Mouse (Mus musculus): Measurements from ENCODE around the gene Vrk2. TPM values are rescaled to one million over a fixed set of nuclear protein-coding genes. Genes with fewer than 3 reads are reported as not detected.

Vrk2 gene
- polyA plus RNA-seq, 1 experiment, result 10.5 TPM

DNA sequence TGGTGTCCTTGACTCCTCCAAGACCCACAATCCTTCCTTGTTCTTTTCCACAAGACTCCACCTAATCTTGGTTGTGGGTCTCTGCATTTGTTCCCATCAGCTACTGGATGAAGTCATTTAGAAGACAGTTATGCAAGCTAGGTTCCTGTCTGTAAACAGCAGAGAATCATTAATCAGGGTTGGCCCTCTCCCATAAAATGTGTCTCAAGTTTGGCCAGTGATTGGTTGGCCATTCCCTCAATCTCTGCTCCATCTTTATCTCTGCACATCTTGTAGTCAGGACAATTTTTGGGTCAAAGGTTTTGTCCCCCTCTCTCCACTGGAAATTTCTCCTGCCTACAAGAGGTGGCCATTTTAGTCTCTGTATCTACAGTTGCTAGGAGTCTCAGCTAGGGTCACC, 149.4 kb downstream of the Vrk2 start:
- no peaks in the 10 kb centered on the region for H3K27me3 ChIP-seq (ENCODE audit: control insufficient read depth, insufficient read depth, insufficient read length)
- no peaks in the 10 kb centered on the region for H3K79me2 ChIP-seq (ENCODE audit: control insufficient read depth, insufficient read depth)
- TF ChIP-seq CEBPB (IDR thresholded peaks at IDR 0.05; ENCODE audit: low read depth) (no peak), MYOG (IDR thresholded peaks at IDR 0.05; ENCODE audit: control insufficient read depth, extremely low read depth, insufficient read length) (no peak), USF1 (IDR thresholded peaks at IDR 0.05; ENCODE audit: low read depth) (no peak), FOSL1 (IDR thresholded peaks at IDR 0.05; ENCODE audit: insufficient read depth, low read length, poor library complexity, severe bottlenecking) (no peak), MYOD1 (IDR thresholded peaks at IDR 0.05; ENCODE audit: control insufficient read depth, insufficient read length, low read depth) (no peak), CTCF (IDR thresholded peaks at IDR 0.05; ENCODE audit: control insufficient read depth, insufficient read depth, insufficient read length) (no peak), MAX (IDR thresholded peaks at IDR 0.05) (no peak)
- no peak overlapping the region for H3ac ChIP-seq (ENCODE audit: control insufficient read depth, insufficient read length, low read depth)
- no peak overlapping the region for H3K4me3 ChIP-seq (ENCODE audit: insufficient read depth, poor library complexity, severe bottlenecking)
- H3K79me3 ChIP-seq (ENCODE audit: low read depth), result no peaks in the 10 kb centered on the region
- no peaks in the 10 kb centered on the region for H3K36me3 ChIP-seq (ENCODE audit: control insufficient read depth, insufficient read depth)

DNA sequence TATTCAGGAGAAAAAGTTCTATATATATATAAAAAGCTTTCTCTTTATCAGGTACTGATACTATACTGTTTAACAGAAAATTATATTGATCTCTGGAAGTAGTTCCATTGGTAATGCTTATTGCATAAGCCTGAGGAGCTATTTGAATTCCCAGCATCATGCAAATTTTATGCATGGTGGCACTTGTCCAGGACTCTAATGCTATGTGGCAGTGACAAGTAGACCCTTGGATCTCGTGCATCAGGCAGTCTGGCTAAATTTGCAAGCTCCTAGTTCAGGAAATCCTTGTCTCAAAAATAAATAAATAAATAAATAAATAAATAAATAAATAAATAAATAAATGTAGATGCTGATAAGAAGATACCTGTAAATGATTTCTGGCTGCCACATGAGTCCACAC, 152.7 kb downstream of the Vrk2 start:
- Histone ChIP-seq H3K4me3 (ENCODE audit: insufficient read depth, poor library complexity, severe bottlenecking) (no peak overlapping the region), H3ac (ENCODE audit: control insufficient read depth, insufficient read length, low read depth) (no peak overlapping the region), H3K79me2 (ENCODE audit: control insufficient read depth, insufficient read depth) (no peaks in the 10 kb centered on the region), H3K79me3 (ENCODE audit: low read depth) (no peaks in the 10 kb centered on the region), H3K36me3 (ENCODE audit: control insufficient read depth, insufficient read depth) (no peaks in the 10 kb centered on the region), H3K27me3 (ENCODE audit: control insufficient read depth, insufficient read depth, insufficient read length) (no peaks in the 10 kb centered on the region)
- no peak for TF ChIP-seq FOSL1 (IDR thresholded peaks at IDR 0.05; ENCODE audit: insufficient read depth, low read length, poor library complexity, severe bottlenecking)
- no peak for TF ChIP-seq MAX (IDR thresholded peaks at IDR 0.05)
- no peak for TF ChIP-seq CTCF (IDR thresholded peaks at IDR 0.05; ENCODE audit: control insufficient read depth, insufficient read depth, insufficient read length)
- TF ChIP-seq MYOG (IDR thresholded peaks at IDR 0.05; ENCODE audit: control insufficient read depth, extremely low read depth, insufficient read length), result no peak
- TF ChIP-seq CEBPB (IDR thresholded peaks at IDR 0.05; ENCODE audit: low read depth), result no peak
- TF ChIP-seq MYOD1 (IDR thresholded peaks at IDR 0.05; ENCODE audit: control insufficient read depth, insufficient read length, low read depth), result no peak
- TF ChIP-seq USF1 (IDR thresholded peaks at IDR 0.05; ENCODE audit: low read depth), result no peak

DNA sequence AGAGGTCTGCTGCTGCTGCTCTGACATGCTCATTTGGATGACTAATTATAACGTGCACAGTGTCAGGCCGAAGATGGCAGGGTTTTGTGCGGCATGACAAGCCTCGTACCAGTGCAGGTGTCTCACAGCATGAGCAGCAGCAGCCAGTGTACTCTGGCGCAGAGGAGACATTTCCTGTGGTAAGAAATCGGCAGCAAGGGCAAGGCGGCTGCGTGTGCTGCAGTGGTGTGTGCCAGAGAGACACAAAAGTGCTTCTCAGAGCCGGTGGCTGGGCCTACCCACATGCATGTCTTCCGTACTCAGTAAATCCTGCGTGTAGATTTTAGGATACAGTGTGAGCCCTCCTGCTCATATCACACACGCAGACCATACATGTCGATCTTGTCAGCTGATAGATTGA, 156.0 kb downstream of the Vrk2 start:
- H3K79me3 ChIP-seq (ENCODE audit: low read depth), result no peaks in the 10 kb centered on the region
- TF ChIP-seq MAX (IDR thresholded peaks at IDR 0.05) (no peak), MYOD1 (IDR thresholded peaks at IDR 0.05; ENCODE audit: control insufficient read depth, insufficient read length, low read depth) (no peak), USF1 (IDR thresholded peaks at IDR 0.05; ENCODE audit: low read depth) (no peak), FOSL1 (IDR thresholded peaks at IDR 0.05; ENCODE audit: insufficient read depth, low read length, poor library complexity, severe bottlenecking) (no peak), CTCF (IDR thresholded peaks at IDR 0.05; ENCODE audit: control insufficient read depth, insufficient read depth, insufficient read length) (no peak), CEBPB (IDR thresholded peaks at IDR 0.05; ENCODE audit: low read depth) (no peak), MYOG (IDR thresholded peaks at IDR 0.05; ENCODE audit: control insufficient read depth, extremely low read depth, insufficient read length) (no peak)
- no peak overlapping the region for H3ac ChIP-seq (ENCODE audit: control insufficient read depth, insufficient read length, low read depth)
- H3K79me2 ChIP-seq (ENCODE audit: control insufficient read depth, insufficient read depth), result no peaks in the 10 kb centered on the region
- no peak overlapping the region for H3K4me3 ChIP-seq (ENCODE audit: insufficient read depth, poor library complexity, severe bottlenecking)
- H3K27me3 ChIP-seq (ENCODE audit: control insufficient read depth, insufficient read depth, insufficient read length), result no peaks in the 10 kb centered on the region
- H3K36me3 ChIP-seq (ENCODE audit: control insufficient read depth, insufficient read depth), result no peaks in the 10 kb centered on the region

DNA sequence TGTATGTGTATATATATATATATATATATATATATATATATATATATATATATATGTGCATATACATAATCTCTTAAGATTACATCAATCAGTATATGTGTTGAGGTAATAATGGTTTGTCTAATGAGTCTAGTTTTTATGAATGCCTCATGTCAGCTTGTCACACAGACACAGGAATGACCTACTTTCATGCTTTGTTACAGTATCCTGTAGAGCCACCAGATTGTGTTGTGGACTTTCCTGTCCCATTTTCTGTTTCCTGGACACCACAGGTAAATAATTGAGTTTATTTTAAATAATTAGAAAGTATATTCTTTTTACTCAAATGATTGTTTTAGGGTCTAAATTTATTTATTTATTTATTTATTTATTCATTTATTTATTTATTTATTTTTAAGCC, 159.6 kb downstream of the Vrk2 start:
- no peak overlapping the region for H3ac ChIP-seq (ENCODE audit: control insufficient read depth, insufficient read length, low read depth)
- no peak overlapping the region for H3K4me3 ChIP-seq (ENCODE audit: insufficient read depth, poor library complexity, severe bottlenecking)
- H3K36me3 ChIP-seq (ENCODE audit: control insufficient read depth, insufficient read depth), result no peaks in the 10 kb centered on the region
- H3K79me3 ChIP-seq (ENCODE audit: low read depth), result no peaks in the 10 kb centered on the region
- TF ChIP-seq MYOG (IDR thresholded peaks at IDR 0.05; ENCODE audit: control insufficient read depth, extremely low read depth, insufficient read length) (no peak), USF1 (IDR thresholded peaks at IDR 0.05; ENCODE audit: low read depth) (no peak), MAX (IDR thresholded peaks at IDR 0.05) (no peak), MYOD1 (IDR thresholded peaks at IDR 0.05; ENCODE audit: control insufficient read depth, insufficient read length, low read depth) (no peak), CEBPB (IDR thresholded peaks at IDR 0.05; ENCODE audit: low read depth) (no peak), CTCF (IDR thresholded peaks at IDR 0.05; ENCODE audit: control insufficient read depth, insufficient read depth, insufficient read length) (no peak), FOSL1 (IDR thresholded peaks at IDR 0.05; ENCODE audit: insufficient read depth, low read length, poor library complexity, severe bottlenecking) (no peak)
- no peaks in the 10 kb centered on the region for H3K79me2 ChIP-seq (ENCODE audit: control insufficient read depth, insufficient read depth)
- no peaks in the 10 kb centered on the region for H3K27me3 ChIP-seq (ENCODE audit: control insufficient read depth, insufficient read depth, insufficient read length)

DNA sequence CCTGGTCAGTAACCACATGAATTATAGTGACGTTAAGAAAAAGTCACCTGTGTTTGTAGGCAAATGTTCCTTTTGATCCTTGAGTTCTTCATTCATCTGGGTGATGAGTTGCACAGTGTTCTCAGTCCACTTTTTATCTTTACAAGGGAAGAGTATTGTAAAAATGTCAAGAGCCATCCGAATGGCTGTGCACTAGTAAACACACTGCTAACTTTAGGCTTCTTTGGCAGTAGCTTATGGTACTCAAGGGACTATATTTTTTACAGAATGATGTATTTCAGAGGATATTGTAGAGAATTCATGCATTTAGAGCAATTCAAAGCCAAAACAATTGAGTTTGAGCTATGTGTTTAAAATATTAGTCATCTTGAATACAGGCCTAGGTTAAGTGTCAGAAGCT, 172.3 kb downstream of the Vrk2 start:
- no peaks in the 10 kb centered on the region for H3K79me3 ChIP-seq (ENCODE audit: low read depth)
- TF ChIP-seq MYOD1 (IDR thresholded peaks at IDR 0.05; ENCODE audit: control insufficient read depth, insufficient read length, low read depth), result no peak
- no peak for TF ChIP-seq FOSL1 (IDR thresholded peaks at IDR 0.05; ENCODE audit: insufficient read depth, low read length, poor library complexity, severe bottlenecking)
- TF ChIP-seq CEBPB (IDR thresholded peaks at IDR 0.05; ENCODE audit: low read depth), result no peak
- no peak for TF ChIP-seq MYOG (IDR thresholded peaks at IDR 0.05; ENCODE audit: control insufficient read depth, extremely low read depth, insufficient read length)
- TF ChIP-seq CTCF (IDR thresholded peaks at IDR 0.05; ENCODE audit: control insufficient read depth, insufficient read depth, insufficient read length), result no peak
- TF ChIP-seq MAX (IDR thresholded peaks at IDR 0.05), result no peak
- no peak for TF ChIP-seq USF1 (IDR thresholded peaks at IDR 0.05; ENCODE audit: low read depth)

More for the DNA sequence above, 172.3 kb downstream of the Vrk2 start:
- no peak overlapping the region for H3ac ChIP-seq (ENCODE audit: control insufficient read depth, insufficient read length, low read depth)
- H3K36me3 ChIP-seq (ENCODE audit: control insufficient read depth, insufficient read depth), result no peaks in the 10 kb centered on the region
- H3K27me3 ChIP-seq (ENCODE audit: control insufficient read depth, insufficient read depth, insufficient read length), result no peaks in the 10 kb centered on the region
- no peak overlapping the region for H3K4me3 ChIP-seq (ENCODE audit: insufficient read depth, poor library complexity, severe bottlenecking)
- no peaks in the 10 kb centered on the region for H3K79me2 ChIP-seq (ENCODE audit: control insufficient read depth, insufficient read depth)

Other genes starting within 250 kb of the Vrk2 start
- gene Fancl, start 207.9 kb downstream of the Vrk2 start, polyA plus RNA-seq (2012; fragmentation: generic; extraction: Trizol), result 11.2 TPM
- not detected for gene Gm6899, start 758 bp downstream of the Vrk2 start, polyA plus RNA-seq (2012; fragmentation: generic; extraction: Trizol)

Measured in C2C12 (cell line).